Mouse (Mus musculus) forebrain, embryonic 16.5 days (tissue): ENCODE data around the gene Emg1. TPM values are rescaled to one million over a fixed set of nuclear protein-coding genes. Genes with fewer than 3 reads are reported as not detected.
"Not testable (repeated sequence)": the region's sequence is repeated elsewhere in the genome, so short reads cannot be mapped to it uniquely, and the experiment has no call there.

ENCODE experiments used
- ATAC-seq: fragments of 200-750 bp; cut with Nextera tagmentation; 2 replicates; pipeline ENCODE4 v1.8.0; 2017; ENCODE audit warnings: mild to moderate bottlenecking, moderate library complexity
- H3K27ac ChIP-seq: fragments of 300-500 bp; sonication (generic); 2 replicates; pipeline ENCODE4 v1.5.1; 2014; ENCODE audit warnings: low read length, control low read depth
- H3K27me3 ChIP-seq: fragments of 300-500 bp; sonication (generic); replicated peaks from 2 replicates; pipeline ENCODE4 v1.6.1; 2014; ENCODE audit warnings: low read length; ENCODE audit not compliant: control insufficient read depth, insufficient read depth
- H3K36me3 ChIP-seq: fragments of 300-500 bp; sonication (generic); 2 replicates; pipeline ENCODE4 v1.6.1; 2014; ENCODE audit not compliant: control insufficient read depth, insufficient read depth
- H3K4me1 ChIP-seq: fragments of 300-500 bp; sonication (generic); replicated peaks from 2 replicates; pipeline ENCODE4 v1.6.1; 2014; ENCODE audit warnings: low read length; ENCODE audit not compliant: control insufficient read depth, insufficient read depth
- H3K4me2 ChIP-seq: fragments of 300-500 bp; sonication (generic); 2 replicates; pipeline ENCODE4 v1.6.1; 2014; ENCODE audit warnings: mild to moderate bottlenecking, low read length, control low read depth
- H3K4me3 ChIP-seq: fragments of 300-500 bp; sonication (generic); replicated peaks from 2 replicates; pipeline ENCODE4 v1.5.1; 2014; ENCODE audit warnings: mild to moderate bottlenecking, low read length, control low read depth
- H3K9ac ChIP-seq: fragments of 300-500 bp; sonication (generic); replicated peaks from 2 replicates; pipeline ENCODE4 v1.6.1; 2014; ENCODE audit warnings: low read depth, low read length, control low read depth
- H3K9me3 ChIP-seq: fragments of 300-500 bp; sonication (generic); 2 replicates; pipeline ENCODE4 v1.6.1; 2016; ENCODE audit warnings: low read length; ENCODE audit not compliant: control insufficient read depth
- WGBS: fragments of 180-500 bp; shearing (Covaris S2); extraction: QIAGEN DNeasy Blood & Tissue Kit; methylation state at CpG from one replicate; pipeline ENCODE4 v1.1.7; 2014; 5-methylcytosine and 5-hydroxymethylcytosine counted together
- polyA plus RNA-seq: library from polyadenylated mRNA; unstranded; fragments of >200 nt; fragmentation: Nextera tagmentation; extraction: Ambion mirVana; gene quantifications from 2 replicates; pipeline ENCODE4 v1.2.1, GENCODE M21; 2015

Gene Emg1
- polyA plus RNA-seq, 1 experiment from 2014 or later = 150 TPM

DNA sequence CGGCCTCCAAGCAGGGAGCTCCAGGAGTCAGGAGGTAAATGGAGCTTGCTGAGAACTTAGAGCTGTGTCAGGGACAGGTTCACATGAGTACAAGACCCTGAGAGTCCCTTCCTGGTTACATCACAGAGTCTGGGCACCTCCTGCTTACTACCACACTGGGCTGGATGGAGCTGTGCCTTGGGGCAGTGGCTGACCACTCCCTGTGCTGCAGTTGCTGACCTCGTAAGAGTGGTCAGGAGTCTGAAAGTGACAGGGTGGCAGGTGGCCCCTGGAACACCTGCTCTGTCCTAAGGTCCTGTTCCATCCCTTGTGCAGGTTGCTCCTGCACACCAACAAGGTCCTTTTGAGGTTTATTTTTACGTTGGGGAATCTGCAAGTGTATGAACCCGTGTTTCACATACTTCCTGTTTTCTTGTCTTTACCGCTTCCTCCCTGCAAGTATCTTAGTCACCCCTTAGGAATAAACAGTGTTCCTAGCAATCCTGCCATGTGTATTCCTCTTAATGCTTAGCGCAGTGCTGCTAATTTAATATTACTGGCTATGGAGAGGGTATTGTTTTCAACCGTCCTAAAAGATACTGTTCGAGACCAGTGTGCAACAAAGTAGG is 23.7 kb downstream of the Emg1 start:
- Histone ChIP-seq H3K9ac (no peak overlapping the region), H3K4me3 (no peak overlapping the region), H3K27ac (no peak overlapping the region), H3K9me3 (no peaks in the 10 kb centered on the region), H3K36me3 (no peaks in the 10 kb centered on the region), H3K27me3 (no peaks in the 10 kb centered on the region), H3K4me1 (no peaks in the 10 kb centered on the region), H3K4me2 (no peak overlapping the region)
- ATAC-seq = no peak
- 90% methylated on average over 8 of the region's 8 CpGs for WGBS

- H3K4me1 ChIP-seq, H3K4me2 ChIP-seq, H3K4me3 ChIP-seq, H3K9me3 ChIP-seq, H3K36me3 ChIP-seq, H3K27me3 ChIP-seq, H3K27ac ChIP-seq, ATAC-seq, H3K9ac ChIP-seq: not testable (repeated sequence)
- 90% methylated on average over 1 of the region's 1 CpGs for WGBS
These were observed 25.3 kb downstream of the Emg1 start for GRCm38 (mm10) chr6:124686644-124687043.

- Histone ChIP-seq H3K4me1 (no peaks in the 10 kb centered on the region), H3K4me3 (no peak overlapping the region), H3K27me3 (no peaks in the 10 kb centered on the region), H3K9ac (no peak overlapping the region), H3K36me3 (no peaks in the 10 kb centered on the region), H3K9me3 (no peaks in the 10 kb centered on the region), H3K4me2 (no peak overlapping the region), H3K27ac (no peak overlapping the region)
- ATAC-seq = no peak
- WGBS = 90% methylated on average over 12 of the region's 12 CpGs
These were observed 26.2 kb downstream of the Emg1 start for GRCm38 (mm10) chr6:124685606-124686386.

- Histone ChIP-seq H3K27me3 (no peaks in the 10 kb centered on the region), H3K4me1 (no peaks in the 10 kb centered on the region), H3K36me3 (no peaks in the 10 kb centered on the region), H3K9me3 (no peaks in the 10 kb centered on the region), H3K9ac (no peak overlapping the region), H3K4me3 (no peak overlapping the region), H3K4me2 (no peak overlapping the region), H3K27ac (no peak overlapping the region)
- 91% methylated on average over 14 of the region's 14 CpGs for WGBS
- ATAC-seq = no peak
These were observed 28.2 kb downstream of the Emg1 start for GRCm38 (mm10) chr6:124683591-124684417.

GRCm38 (mm10) chr6:124682291-124682690 is 29.7 kb downstream of the Emg1 start:
- H3K4me1 ChIP-seq, H3K27ac ChIP-seq, H3K4me3 ChIP-seq, H3K9me3 ChIP-seq, H3K4me2 ChIP-seq, H3K9ac ChIP-seq, ATAC-seq, H3K36me3 ChIP-seq, H3K27me3 ChIP-seq: not testable (repeated sequence)
- WGBS = 39% methylated on average over 6 of the region's 6 CpGs

GRCm38 (mm10) chr6:124679486-124679885 is 32.5 kb downstream of the Emg1 start:
- H3K4me3 ChIP-seq = no peak overlapping the region
- H3K4me2 ChIP-seq = no peak overlapping the region
- H3K9ac ChIP-seq = no peak overlapping the region
- no peaks in the 10 kb centered on the region for H3K27me3 ChIP-seq
- no peak overlapping the region for H3K27ac ChIP-seq
- no peaks in the 10 kb centered on the region for H3K9me3 ChIP-seq
- 96% methylated on average over 3 of the region's 3 CpGs for WGBS
- no peak for ATAC-seq
- no peaks in the 10 kb centered on the region for H3K4me1 ChIP-seq
- no peaks in the 10 kb centered on the region for H3K36me3 ChIP-seq

DNA sequence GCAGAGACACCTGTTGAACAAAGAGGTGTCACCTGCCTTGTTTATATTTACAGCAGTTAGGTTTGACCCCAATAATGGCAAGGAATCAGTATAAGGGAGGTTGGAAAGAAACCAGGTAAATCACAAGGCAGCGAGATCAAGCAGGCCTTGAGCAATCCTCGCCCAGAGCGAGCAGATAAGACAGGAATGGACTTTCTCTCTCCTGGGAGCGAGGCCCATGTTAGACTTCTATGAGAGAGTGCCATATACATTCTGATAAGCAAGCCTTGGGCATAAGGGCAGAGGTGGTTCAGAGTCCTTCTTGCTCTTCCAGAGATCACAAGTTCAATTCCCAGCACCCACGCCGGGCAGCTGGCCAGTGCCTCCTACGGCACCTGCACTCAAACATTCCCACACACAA is 33.2 kb downstream of the Emg1 start:
- no peak overlapping the region for H3K4me3 ChIP-seq
- H3K27me3 ChIP-seq = no peaks in the 10 kb centered on the region
- no peaks in the 10 kb centered on the region for H3K4me1 ChIP-seq
- no peak for ATAC-seq
- H3K4me2 ChIP-seq = no peak overlapping the region
- no peak overlapping the region for H3K27ac ChIP-seq
- no peaks in the 10 kb centered on the region for H3K9me3 ChIP-seq
- H3K9ac ChIP-seq = no peak overlapping the region
- WGBS = 95% methylated on average over 7 of the region's 7 CpGs
- no peaks in the 10 kb centered on the region for H3K36me3 ChIP-seq

DNA sequence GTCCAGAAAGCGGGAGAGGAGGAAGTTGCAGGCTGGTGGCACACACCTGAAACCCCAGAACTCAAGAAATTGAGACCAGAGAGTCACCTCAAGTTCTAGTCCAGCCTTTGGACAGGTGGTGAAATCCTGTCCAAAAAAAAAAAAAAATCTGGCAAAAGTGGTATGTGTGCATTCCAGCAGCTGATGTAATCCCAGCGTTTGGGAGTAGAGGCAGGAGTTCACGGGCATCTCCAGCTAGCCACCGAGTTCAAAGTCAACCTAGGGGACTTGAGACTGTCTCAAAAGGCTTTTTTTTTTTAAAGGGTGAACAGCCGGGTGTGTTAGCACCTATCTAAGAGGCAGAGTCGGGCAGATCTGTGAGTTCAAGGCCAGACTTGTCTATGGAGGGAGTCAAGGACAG is 35.8 kb downstream of the Emg1 start:
- H3K4me2 ChIP-seq = no peak overlapping the region
- 89% methylated on average over 6 of the region's 6 CpGs for WGBS
- no peak for ATAC-seq
- H3K4me1 ChIP-seq = no peaks in the 10 kb centered on the region
- no peaks in the 10 kb centered on the region for H3K36me3 ChIP-seq
- H3K27me3 ChIP-seq = no peaks in the 10 kb centered on the region
- H3K4me3 ChIP-seq = no peak overlapping the region
- no peaks in the 10 kb centered on the region for H3K9me3 ChIP-seq
- H3K9ac ChIP-seq = no peak overlapping the region
- H3K27ac ChIP-seq = no peak overlapping the region

- no peaks in the 10 kb centered on the region for H3K36me3 ChIP-seq
- H3K9me3 ChIP-seq = no peaks in the 10 kb centered on the region
- H3K4me1 ChIP-seq = no peaks in the 10 kb centered on the region
- H3K27me3 ChIP-seq = no peaks in the 10 kb centered on the region
- H3K9ac ChIP-seq = no peak overlapping the region
- WGBS = 95% methylated on average over 7 of the region's 7 CpGs
- no peak overlapping the region for H3K4me3 ChIP-seq
- H3K27ac ChIP-seq = no peak overlapping the region
- no peak for ATAC-seq
- no peak overlapping the region for H3K4me2 ChIP-seq
These were observed 37.4 kb downstream of the Emg1 start for GRCm38 (mm10) chr6:124674591-124674990.
